Mouse (Mus musculus): ENCODE results near the gene Aff4. TPM values are rescaled to one million over a fixed set of nuclear protein-coding genes. Genes with fewer than 3 reads are reported as not detected.

The Aff4 gene
- polyA plus RNA-seq, 1 experiment = 16.4 TPM

DNA sequence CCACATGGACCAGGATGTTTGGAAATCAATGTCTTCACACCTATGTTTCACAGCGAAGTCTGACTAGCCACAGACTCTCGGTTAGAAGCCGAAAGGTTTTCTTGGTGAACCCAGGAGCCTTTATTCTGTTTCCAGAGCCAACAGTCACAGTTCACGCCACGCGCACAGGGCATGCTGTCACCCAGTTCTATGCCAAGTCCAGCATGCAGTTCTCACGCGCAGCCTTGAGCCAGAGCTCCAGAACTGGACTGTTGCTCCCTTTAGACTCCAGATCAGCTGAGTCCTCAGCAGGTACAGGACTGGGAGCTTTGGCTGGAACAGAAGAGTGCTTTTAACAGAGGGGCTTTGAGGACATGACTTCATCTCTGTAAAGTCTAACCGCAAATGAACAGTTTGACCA is 101.8 kb downstream of the Aff4 start:
- WGBS = 98% methylated on average over 9 of the region's 9 CpGs
- H3K27me3 ChIP-seq (ENCODE audit: control insufficient read depth, insufficient read depth, low read length) = peaks cover 10% of the 10 kb centered on the region
- TF ChIP-seq POLR2A (IDR thresholded peaks at IDR 0.05; ENCODE audit: control insufficient read depth, extremely low read depth, insufficient read depth, low read length, poor library complexity) (no peak), CTCF (IDR thresholded peaks at IDR 0.05; ENCODE audit: borderline replicate concordance, control insufficient read depth, extremely low read depth, insufficient read depth, low read length, poor library complexity) (no peak)
- no peak overlapping the region for H3K4me3 ChIP-seq (ENCODE audit: control insufficient read depth, insufficient read depth, low read length)
- DNase-seq = no peak
- H3K27ac ChIP-seq (ENCODE audit: control insufficient read depth, insufficient read depth, low read length) = no peak overlapping the region
- peaks cover 14% of the 10 kb centered on the region for H3K4me1 ChIP-seq (replicated peaks; ENCODE audit: control insufficient read depth, insufficient read depth, low read length)
- no peaks in the 10 kb centered on the region for H3K36me3 ChIP-seq (ENCODE audit: control insufficient read depth, insufficient read depth, low read length)

DNA sequence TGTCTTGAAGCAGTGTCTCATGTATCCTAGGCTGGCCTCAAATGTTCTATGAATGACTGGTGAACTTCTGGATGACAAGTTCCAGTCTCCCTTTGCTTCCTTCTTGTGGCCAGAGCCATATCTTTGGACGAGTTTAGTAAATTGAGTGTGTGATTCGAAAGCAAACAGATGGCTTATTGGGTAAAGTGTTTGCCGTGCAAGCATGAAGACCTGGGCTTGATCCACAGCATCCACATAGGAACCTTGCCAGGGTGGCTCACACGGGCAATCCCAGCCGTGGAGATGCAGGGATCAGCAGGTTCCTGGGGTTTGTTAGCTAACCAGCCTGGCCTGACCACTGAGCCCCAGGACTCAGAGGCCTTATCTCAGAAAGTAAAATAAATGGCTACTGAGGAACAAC is 102.4 kb downstream of the Aff4 start:
- H3K27ac ChIP-seq (ENCODE audit: control insufficient read depth, insufficient read depth, low read length) = no peak overlapping the region
- DNase-seq = no peak
- TF ChIP-seq CTCF (IDR thresholded peaks at IDR 0.05; ENCODE audit: borderline replicate concordance, control insufficient read depth, extremely low read depth, insufficient read depth, low read length, poor library complexity) = no peak
- TF ChIP-seq POLR2A (IDR thresholded peaks at IDR 0.05; ENCODE audit: control insufficient read depth, extremely low read depth, insufficient read depth, low read length, poor library complexity) = no peak
- WGBS = 96% methylated on average over 5 of the region's 5 CpGs
- no peak overlapping the region for H3K4me3 ChIP-seq (ENCODE audit: control insufficient read depth, insufficient read depth, low read length)
- peaks cover 14% of the 10 kb centered on the region for H3K4me1 ChIP-seq (replicated peaks; ENCODE audit: control insufficient read depth, insufficient read depth, low read length)
- no peaks in the 10 kb centered on the region for H3K36me3 ChIP-seq (ENCODE audit: control insufficient read depth, insufficient read depth, low read length)
- H3K27me3 ChIP-seq (ENCODE audit: control insufficient read depth, insufficient read depth, low read length) = peaks cover 13% of the 10 kb centered on the region

DNA sequence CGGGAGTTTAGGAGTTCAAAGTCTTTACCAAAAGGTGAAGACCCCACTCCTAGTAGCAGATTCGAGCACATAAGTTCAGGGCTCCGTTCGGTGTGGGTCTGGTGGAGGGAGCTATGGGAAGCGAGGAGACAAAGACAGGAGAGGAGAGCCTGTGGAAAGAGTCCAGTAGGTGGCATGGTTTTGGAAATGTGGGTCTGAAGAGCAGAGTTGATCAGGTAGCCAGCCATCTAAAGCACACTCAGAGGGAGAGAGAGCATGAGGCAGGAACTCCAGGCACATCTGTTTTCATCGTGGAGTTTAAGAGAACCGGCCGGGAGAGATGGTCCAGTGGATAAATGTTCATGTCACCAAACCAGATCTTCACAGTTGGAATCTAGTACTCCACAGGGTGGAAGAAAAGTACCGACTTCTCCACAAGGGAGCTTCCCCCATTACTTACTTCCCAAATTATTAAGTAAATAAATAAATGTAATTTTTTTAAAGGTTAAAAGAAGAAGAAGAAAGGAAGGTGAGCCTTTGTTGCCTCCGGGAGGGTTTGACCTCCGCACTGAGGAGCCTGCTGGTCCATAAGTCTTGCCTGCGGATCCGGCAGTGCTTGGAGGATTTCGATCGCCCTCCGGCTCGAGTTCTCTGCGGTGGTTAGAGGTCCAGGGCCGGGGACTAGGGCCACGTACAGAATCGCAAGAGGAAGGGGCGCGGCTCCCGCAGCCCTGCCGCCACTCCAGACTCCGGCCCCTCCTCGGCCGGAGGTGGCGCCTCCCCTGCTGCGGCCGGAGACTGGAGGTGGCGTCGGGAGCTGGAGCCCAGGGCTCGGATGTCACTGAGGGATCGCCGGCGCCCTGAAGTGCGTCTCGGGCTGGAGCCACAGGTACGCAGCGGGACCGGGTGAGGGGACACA is 106.1 kb downstream of the Aff4 start, which contains the start of the genes Gm10447 and Shroom1:
Gene Gm10447, minus strand, starts transcription at position 637 of the 898 bp plus-strand sequence.
Gene Shroom1, plus strand, starts transcription at position 732 of the 898 bp plus-strand sequence.
- 0 out of 2 replicates have a peak within 1 kb of the TSS, but pooled peaks have one; percentile 11 for H3K4me3 ChIP-seq (ENCODE audit: control insufficient read depth, insufficient read depth, low read length)
- H3K27ac ChIP-seq (ENCODE audit: control insufficient read depth, insufficient read depth, low read length) = no peak within 1 kb of the TSS
- DNase-seq = no peak
- peaks cover 11% of the 10 kb centered on the region for H3K27me3 ChIP-seq (ENCODE audit: control insufficient read depth, insufficient read depth, low read length)
- H3K36me3 ChIP-seq (ENCODE audit: control insufficient read depth, insufficient read depth, low read length) = no peaks in the 10 kb centered on the region
- TF ChIP-seq POLR2A (IDR thresholded peaks at IDR 0.05; ENCODE audit: control insufficient read depth, extremely low read depth, insufficient read depth, low read length, poor library complexity) (no peak), CTCF (IDR thresholded peaks at IDR 0.05; ENCODE audit: borderline replicate concordance, control insufficient read depth, extremely low read depth, insufficient read depth, low read length, poor library complexity) (peak; percentile 34; the same call in 1 of the 2 replicates)
- H3K4me1 ChIP-seq (replicated peaks; ENCODE audit: control insufficient read depth, insufficient read depth, low read length) = 0 out of 2 replicates have a peak, but pooled peaks cover 3% of the 10 kb centered on the region
- 8% methylated on average over 42 of the region's 42 CpGs for WGBS

DNA sequence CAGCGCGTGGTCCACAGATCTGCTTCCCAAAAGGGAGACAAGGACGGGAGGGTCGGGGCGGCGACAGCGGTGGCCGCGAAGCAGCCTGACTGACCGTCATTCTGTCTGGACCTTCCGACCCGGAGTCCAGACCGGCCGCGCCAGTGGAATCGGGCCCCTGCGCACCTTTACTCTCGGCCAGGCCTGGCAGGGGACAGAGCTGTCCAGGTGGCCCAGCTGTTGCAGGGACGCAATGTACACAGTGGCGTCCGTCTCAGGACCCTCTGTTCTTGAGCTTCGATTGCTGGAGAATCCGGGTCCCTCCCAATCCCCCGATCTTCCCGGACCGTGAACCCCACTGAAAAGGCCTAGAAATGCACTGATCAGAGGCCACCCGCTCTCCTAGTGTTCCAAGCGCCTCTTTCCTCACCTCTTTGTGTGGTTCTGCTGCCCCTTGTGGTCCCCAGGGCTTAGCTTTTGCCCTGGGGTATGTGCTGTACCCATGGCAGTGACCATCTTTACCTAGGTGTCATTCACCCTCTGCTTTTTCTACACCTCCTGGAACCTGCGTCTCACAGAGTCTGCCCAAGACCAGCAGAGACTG is 106.8 kb downstream of the Aff4 start:
- Histone ChIP-seq H3K36me3 (ENCODE audit: control insufficient read depth, insufficient read depth, low read length) (no peaks in the 10 kb centered on the region), H3K27me3 (ENCODE audit: control insufficient read depth, insufficient read depth, low read length) (peaks cover 11% of the 10 kb centered on the region), H3K4me3 (ENCODE audit: control insufficient read depth, insufficient read depth, low read length) (0 out of 2 replicates have a peak overlapping the region, but pooled peaks have one; percentile 11), H3K4me1 (replicated peaks; ENCODE audit: control insufficient read depth, insufficient read depth, low read length) (0 out of 2 replicates have a peak, but pooled peaks cover 3% of the 10 kb centered on the region), H3K27ac (ENCODE audit: control insufficient read depth, insufficient read depth, low read length) (no peak overlapping the region)
- WGBS = 32% methylated on average over 29 of the region's 29 CpGs
- no peak for TF ChIP-seq POLR2A (IDR thresholded peaks at IDR 0.05; ENCODE audit: control insufficient read depth, extremely low read depth, insufficient read depth, low read length, poor library complexity)
- TF ChIP-seq CTCF (IDR thresholded peaks at IDR 0.05; ENCODE audit: borderline replicate concordance, control insufficient read depth, extremely low read depth, insufficient read depth, low read length, poor library complexity) = no peak
- DNase-seq = no peak

DNA sequence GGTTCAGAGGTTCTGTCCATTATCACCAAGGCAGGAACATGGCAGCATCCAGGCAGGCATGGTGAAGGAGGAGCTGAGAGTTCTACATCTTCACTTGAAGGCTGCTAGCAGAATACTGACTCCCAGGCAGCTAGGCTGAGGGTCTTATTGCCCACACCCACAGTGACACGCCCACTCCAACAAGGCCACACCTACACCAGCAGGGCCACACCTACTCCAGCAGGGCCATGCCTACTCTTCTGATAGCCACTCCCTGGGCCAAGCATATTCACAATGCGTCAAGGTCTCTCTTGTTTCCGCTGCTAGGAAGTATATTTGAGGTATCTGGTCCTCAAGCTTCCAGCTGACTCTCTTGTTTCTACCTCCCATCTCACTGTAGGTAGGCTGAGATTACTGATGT is 108.4 kb downstream of the Aff4 start:
- no peak for DNase-seq
- 93% methylated on average over 3 of the region's 3 CpGs for WGBS
- no peak overlapping the region for H3K4me3 ChIP-seq (ENCODE audit: control insufficient read depth, insufficient read depth, low read length)
- no peak overlapping the region for H3K27ac ChIP-seq (ENCODE audit: control insufficient read depth, insufficient read depth, low read length)
- peaks cover 20% of the 10 kb centered on the region for H3K27me3 ChIP-seq (ENCODE audit: control insufficient read depth, insufficient read depth, low read length)
- H3K36me3 ChIP-seq (ENCODE audit: control insufficient read depth, insufficient read depth, low read length) = no peaks in the 10 kb centered on the region
- no peak for TF ChIP-seq POLR2A (IDR thresholded peaks at IDR 0.05; ENCODE audit: control insufficient read depth, extremely low read depth, insufficient read depth, low read length, poor library complexity)
- TF ChIP-seq CTCF (IDR thresholded peaks at IDR 0.05; ENCODE audit: borderline replicate concordance, control insufficient read depth, extremely low read depth, insufficient read depth, low read length, poor library complexity) = no peak
- H3K4me1 ChIP-seq (replicated peaks; ENCODE audit: control insufficient read depth, insufficient read depth, low read length) = 0 out of 2 replicates have a peak, but pooled peaks cover 3% of the 10 kb centered on the region

DNA sequence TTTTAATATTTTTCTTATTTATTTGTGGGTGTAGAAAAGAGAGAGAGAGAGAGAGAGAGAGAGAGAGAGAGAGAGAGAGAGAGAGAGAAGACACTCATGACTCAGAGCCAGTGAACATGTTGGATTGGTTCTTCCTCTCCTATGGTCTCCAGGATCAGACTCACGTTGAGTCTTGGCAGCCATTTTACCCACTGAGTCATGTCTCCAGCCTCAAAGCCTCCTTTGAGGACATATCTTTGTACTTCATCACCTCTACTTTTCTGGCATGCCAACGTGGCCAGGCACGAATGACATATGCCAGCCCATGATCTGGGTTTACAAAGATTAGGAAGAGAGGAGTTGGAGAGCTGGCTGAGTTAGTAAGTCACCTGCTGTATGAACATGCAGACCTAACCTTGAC is 109.6 kb downstream of the Aff4 start:
- 82% methylated on average over 3 of the region's 3 CpGs for WGBS
- Histone ChIP-seq H3K27me3 (ENCODE audit: control insufficient read depth, insufficient read depth, low read length) (peaks cover 20% of the 10 kb centered on the region), H3K36me3 (ENCODE audit: control insufficient read depth, insufficient read depth, low read length) (no peaks in the 10 kb centered on the region), H3K27ac (ENCODE audit: control insufficient read depth, insufficient read depth, low read length) (no peak overlapping the region), H3K4me3 (ENCODE audit: control insufficient read depth, insufficient read depth, low read length) (no peak overlapping the region), H3K4me1 (replicated peaks; ENCODE audit: control insufficient read depth, insufficient read depth, low read length) (0 out of 2 replicates have a peak, but pooled peaks cover 3% of the 10 kb centered on the region)
- DNase-seq = no peak
- TF ChIP-seq POLR2A (IDR thresholded peaks at IDR 0.05; ENCODE audit: control insufficient read depth, extremely low read depth, insufficient read depth, low read length, poor library complexity) (no peak), CTCF (IDR thresholded peaks at IDR 0.05; ENCODE audit: borderline replicate concordance, control insufficient read depth, extremely low read depth, insufficient read depth, low read length, poor library complexity) (no peak)

All from thymus, adult 2 months (tissue).